Mouse (Mus musculus) heart, adult 10 weeks (tissue): ENCODE results near the gene Rbm38. TPM values are rescaled to one million over a fixed set of nuclear protein-coding genes. Genes with fewer than 3 reads are reported as not detected.

ENCODE experiments used
- polyA plus RNA-seq: library from polyadenylated mRNA; stranded (reverse); fragments of 350-450 nt; fragmentation: Illumina TruSeq; extraction: RNeasy Lipid Tissue Mini Kit (QIAGEN cat#74804); gene quantifications from one replicate; pipeline ENCODE4 v1.2.3, GENCODE M21; 2014; ENCODE audit warnings: low read depth, low replicate concordance

Gene Rbm38
- polyA plus RNA-seq: 197 TPM

GRCm38 (mm10) chr2:173020430-173020829, at the start of gene Rbm38:
TSS of gene Rbm38 (plus strand) at chr2:173020498.

GRCm38 (mm10) chr2:172977409-172978130, 42.7 kb upstream of the Rbm38 start, which contains the start of gene Spo11:
TSS of gene Spo11 (plus strand) at chr2:172977700.

GRCm38 (mm10) chr2:172999630-173000284, 20.5 kb upstream of the Rbm38 start, which contains the start of gene Rae1:
TSS of gene Rae1 (plus strand) at chr2:173000117.

Other genes starting within 250 kb of the Rbm38 start
- 0.60 TPM for gene Bmp7, start 80.2 kb upstream of the Rbm38 start, polyA plus RNA-seq
- not detected for gene Spo11, start 42.8 kb upstream of the Rbm38 start, polyA plus RNA-seq
- 31.4 TPM for gene Rae1, start 20.4 kb upstream of the Rbm38 start, polyA plus RNA-seq
- not detected for gene Ctcfl, start 99.0 kb downstream of the Rbm38 start, polyA plus RNA-seq
- gene Pck1, start 132.6 kb downstream of the Rbm38 start, polyA plus RNA-seq: 20.6 TPM
- gene Zbp1, start 198.4 kb downstream of the Rbm38 start, polyA plus RNA-seq: 2.3 TPM